Mouse (Mus musculus): ENCODE results near the gene Jph2.

Gene Jph2

GRCm38 (mm10) chr2:163303037-163303436 is 94.8 kb downstream of the Jph2 start:
- DNase-seq (ENCODE audit: low spot score): no peak

GRCm38 (mm10) chr2:163301641-163302040 is 96.2 kb downstream of the Jph2 start:
- DNase-seq (ENCODE audit: low spot score): no peak

GRCm38 (mm10) chr2:163300069-163301060 is 97.4 kb downstream of the Jph2 start:
- no peak for DNase-seq (ENCODE audit: low spot score)

- DNase-seq (ENCODE audit: low spot score): no peak
These were observed 100.7 kb downstream of the Jph2 start for GRCm38 (mm10) chr2:163296999-163297630.

GRCm38 (mm10) chr2:163288881-163289379 is 108.9 kb downstream of the Jph2 start:
- no peak for DNase-seq (ENCODE audit: low spot score)
